Mouse (Mus musculus) CH12.LX (cell line): ENCODE measurements at regions not wholly inside any gene's neighbourhood (a gene's known extent, or its start where the extent isn't known, plus 50 kb on each side); places are given as distances from the start of the nearest gene placed in this dataset.

ENCODE experiments used
- DNase-seq: peaks from one replicate; pipeline ENCODE4 v3.0.0-alpha.2; 2013; ENCODE audit errors: extremely low read depth
- H3K27ac ChIP-seq: 2 replicates; pipeline ENCODE4 v1.5.1; 2012; ENCODE audit warnings: low read depth, mild to moderate bottlenecking, control low read depth, moderate library complexity; ENCODE audit not compliant: insufficient read depth
- H3K27me3 ChIP-seq: replicated peaks from 2 replicates; pipeline ENCODE3; 2012; ENCODE audit warnings: inconsistent platforms
- H3K36me3 ChIP-seq, 2 experiments: replicated peaks in 1 of 2; 2 replicates each; pipeline versions ENCODE3 to v1.6.1; 2012; ENCODE audit warnings: inconsistent platforms in 1 of 2, low read length in 1 of 2, mild to moderate bottlenecking in 1 of 2, mixed read lengths in 1 of 2, moderate library complexity in 1 of 2; ENCODE audit not compliant: control insufficient read depth in 1 of 2, insufficient read depth in 1 of 2
- H3K4me1 ChIP-seq, 2 experiments: 2 replicates each; pipeline ENCODE4 v1.6.1; 2012; ENCODE audit warnings: inconsistent platforms in 1 of 2, moderate library complexity in 1 of 2; ENCODE audit not compliant: insufficient read depth in 2 of 2, control insufficient read depth in 1 of 2
- H3K4me2 ChIP-seq: 2 replicates; pipeline ENCODE4 v1.6.1; 2012; ENCODE audit warnings: low read depth, mild to moderate bottlenecking, control low read depth; ENCODE audit not compliant: poor library complexity, insufficient read depth, severe bottlenecking
- H3K4me3 ChIP-seq, 3 experiments: fragments of 150-350 bp in 1 of 3; sonication (generic) in 1 of 3; replicated peaks in 1 of 3; 2 replicates each; pipeline versions ENCODE3 to v1.5.1; 2011 to 2012; ENCODE audit warnings: low read depth in 2 of 3, low read length in 2 of 3, mild to moderate bottlenecking in 2 of 3, moderate library complexity in 2 of 3, control low read depth in 1 of 3, improper control_type of control experiment in 1 of 3, inconsistent platforms in 1 of 3, mixed read lengths in 1 of 3; ENCODE audit not compliant: poor library complexity in 1 of 3
- H3K79me2 ChIP-seq: replicated peaks from 2 replicates; pipeline ENCODE4 v1.6.1; 2012; ENCODE audit warnings: mild to moderate bottlenecking, moderate library complexity; ENCODE audit not compliant: control insufficient read depth, poor library complexity, insufficient read depth, severe bottlenecking; ENCODE audit errors: extremely low read depth
- H3K9ac ChIP-seq: 2 replicates; pipeline ENCODE4 v1.6.1; 2012; ENCODE audit warnings: low read depth, mild to moderate bottlenecking, control low read depth, moderate library complexity; ENCODE audit not compliant: insufficient read depth
- H3K9me3 ChIP-seq: replicated peaks from 2 replicates; pipeline ENCODE3; 2012; ENCODE audit warnings: low read length, inconsistent platforms, mixed read lengths
- BHLHE40 ChIP-seq: IDR thresholded peaks from 2 replicates; pipeline ENCODE4 v1.6.1; 2011; ENCODE audit warnings: mild to moderate bottlenecking, low read depth, low read length, improper control_type of control experiment
- CHD1 ChIP-seq: IDR thresholded peaks from 2 replicates; pipeline ENCODE4 v1.6.1; 2012; ENCODE audit warnings: low read depth, low read length, improper control_type of control experiment, inconsistent platforms
- CHD2 ChIP-seq: IDR thresholded peaks from 2 replicates; pipeline ENCODE4 v1.6.1; 2011; ENCODE audit warnings: low read length, improper control_type of control experiment
- ELF1 ChIP-seq: IDR thresholded peaks from 2 replicates; pipeline ENCODE4 v1.6.1; 2014; ENCODE audit warnings: low read depth, mild to moderate bottlenecking, inconsistent platforms, low read length, improper control_type of control experiment
- EP300 ChIP-seq: IDR thresholded peaks from 2 replicates; pipeline ENCODE4 v1.6.1; 2011; ENCODE audit warnings: low read length, improper control_type of control experiment
- GABPA ChIP-seq: IDR thresholded peaks from 2 replicates; pipeline ENCODE4 v1.6.1; 2012; ENCODE audit warnings: low read depth, low read length, improper control_type of control experiment, inconsistent platforms; ENCODE audit not compliant: insufficient replicate concordance
- HCFC1 ChIP-seq: IDR thresholded peaks from 2 replicates; pipeline ENCODE4 v1.6.1; 2012; ENCODE audit warnings: low read depth, mild to moderate bottlenecking, inconsistent platforms, low read length, improper control_type of control experiment
- JUND ChIP-seq: conservative IDR thresholded peaks from 2 replicates; pipeline ENCODE4 v1.6.1; 2011; ENCODE audit warnings: low read depth, low read length, improper control_type of control experiment
- KAT2A ChIP-seq: IDR thresholded peaks from 2 replicates; pipeline ENCODE4 v1.6.1; 2012; ENCODE audit warnings: low read length, improper control_type of control experiment, inconsistent platforms; ENCODE audit not compliant: insufficient replicate concordance
- MAX ChIP-seq: IDR thresholded peaks from 2 replicates; pipeline ENCODE4 v1.6.1; 2011; ENCODE audit warnings: low read length, improper control_type of control experiment
- MAZ ChIP-seq: IDR thresholded peaks from 2 replicates; pipeline ENCODE4 v1.6.1; 2012; ENCODE audit warnings: low read depth, mild to moderate bottlenecking, inconsistent platforms, low read length, improper control_type of control experiment, moderate library complexity
- MXI1 ChIP-seq: IDR thresholded peaks from 2 replicates; pipeline ENCODE4 v1.6.1; 2011; ENCODE audit warnings: mild to moderate bottlenecking, low read depth, low read length, improper control_type of control experiment
- NELFE ChIP-seq: IDR thresholded peaks from 2 replicates; pipeline ENCODE4 v1.6.1; 2011; ENCODE audit warnings: low read depth, low read length, improper control_type of control experiment
- POLR2A ChIP-seq: IDR thresholded peaks from 2 replicates; pipeline ENCODE4 v1.6.1; 2011; ENCODE audit warnings: low read depth, mild to moderate bottlenecking, improper control_type of control experiment, low read length
- POLR2AphosphoS2 ChIP-seq: IDR thresholded peaks from 2 replicates; pipeline ENCODE4 v1.6.1; 2011; ENCODE audit warnings: low read depth, low read length, improper control_type of control experiment
- RAD21 ChIP-seq: IDR thresholded peaks from 2 replicates; pipeline ENCODE4 v1.6.1; 2011; ENCODE audit warnings: low read depth, mild to moderate bottlenecking, low read length, improper control_type of control experiment, moderate library complexity
- RCOR1 ChIP-seq: conservative IDR thresholded peaks from 2 replicates; pipeline ENCODE4 v1.6.1; 2012; ENCODE audit warnings: low read depth, mild to moderate bottlenecking, inconsistent platforms, low read length, improper control_type of control experiment
- SIN3A ChIP-seq: IDR thresholded peaks from 2 replicates; pipeline ENCODE4 v1.6.1; 2012; ENCODE audit warnings: low read length, improper control_type of control experiment, inconsistent platforms
- SMC3 ChIP-seq: IDR thresholded peaks from 2 replicates; pipeline ENCODE4 v1.6.1; 2011; ENCODE audit warnings: low read depth, low read length, improper control_type of control experiment
- TCF12 ChIP-seq: IDR thresholded peaks from 2 replicates; pipeline ENCODE4 v1.6.1; 2014; ENCODE audit warnings: low read depth, mild to moderate bottlenecking, inconsistent platforms, low read length, improper control_type of control experiment
- UBTF ChIP-seq: IDR thresholded peaks from 2 replicates; pipeline ENCODE4 v1.6.1; 2012; ENCODE audit warnings: low read depth, mild to moderate bottlenecking, inconsistent platforms, low read length, improper control_type of control experiment, moderate library complexity
- USF1 ChIP-seq: IDR thresholded peaks from 2 replicates; pipeline ENCODE4 v1.6.1; 2014; ENCODE audit warnings: low read depth, mild to moderate bottlenecking, inconsistent platforms, low read length, improper control_type of control experiment
- ZNF384 ChIP-seq: IDR thresholded peaks from 2 replicates; pipeline ENCODE4 v1.6.1; 2012; ENCODE audit warnings: low read depth, low read length, improper control_type of control experiment, inconsistent platforms
- dilution Hi-C: fragments of 300-500 bp; cut with MboI; formaldehyde crosslinking; loops from 2 replicates; pipeline ENCODE4 v1.14.3; 2020; ENCODE audit warnings: low sequenced_read_pairs; ENCODE audit not compliant: extremely low pct_unique_long_range_greater_than_20kb, extremely low pct_ligation_motif_present
- in situ Hi-C: fragments of 300-500 bp; cut with MboI; formaldehyde crosslinking; loops from 3 replicates; pipeline ENCODE4 v1.14.3; 2019; ENCODE audit warnings: low sequenced_read_pairs, low pct_ligation_motif_present, low pct_unique_long_range_greater_than_20kb, mixed read lengths

DNA sequence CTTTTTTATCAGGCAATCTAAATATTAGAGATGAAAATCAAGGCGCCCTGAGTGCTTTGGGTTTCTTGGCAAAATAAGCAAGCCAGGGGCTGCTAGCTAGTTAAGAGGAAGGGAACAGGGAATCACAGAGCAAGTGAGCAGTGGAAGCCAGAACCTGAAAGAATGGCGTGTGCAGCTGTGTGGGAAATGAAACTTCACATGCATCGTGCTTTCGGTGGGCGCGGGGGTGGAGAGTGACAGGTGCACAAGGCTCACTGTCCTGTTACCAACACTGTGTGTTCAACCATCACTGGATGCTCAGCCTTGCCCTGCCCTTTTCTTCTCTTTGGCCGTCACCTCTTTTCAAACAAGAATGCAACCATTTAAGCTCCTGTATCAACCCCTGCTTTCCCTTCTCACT, 501.2 kb upstream of the Tbx3 start:
- dilution Hi-C loops, result no loop called here
- Histone ChIP-seq H3K27ac (no peak overlapping the region), H3K27me3 (no peaks in the 10 kb centered on the region), H3K36me3 (no peaks in the 10 kb centered on the region), H3K9ac (no peak overlapping the region), H3K4me1 (no peaks in the 10 kb centered on the region), H3K4me3 (no peak overlapping the region), H3K4me2 (no peak overlapping the region), H3K9me3 (peaks cover 88% of the 10 kb centered on the region)
- in situ Hi-C loops, result no loop called here
- no peak for DNase-seq
- no peak for TF ChIP-seq SMC3
- no peak for TF ChIP-seq KAT2A
- no peak for TF ChIP-seq RAD21
- no peak for TF ChIP-seq UBTF
- no peak for TF ChIP-seq USF1
- TF ChIP-seq ELF1, result no peak
- TF ChIP-seq RCOR1, result no peak
- no peak for TF ChIP-seq POLR2AphosphoS2
- TF ChIP-seq POLR2A, result no peak
- TF ChIP-seq JUND, result no peak
- no peak for TF ChIP-seq CHD1
- TF ChIP-seq, all 38 proteins: peak for 0
- H3K79me2 ChIP-seq, result no peaks in the 10 kb centered on the region

DNA sequence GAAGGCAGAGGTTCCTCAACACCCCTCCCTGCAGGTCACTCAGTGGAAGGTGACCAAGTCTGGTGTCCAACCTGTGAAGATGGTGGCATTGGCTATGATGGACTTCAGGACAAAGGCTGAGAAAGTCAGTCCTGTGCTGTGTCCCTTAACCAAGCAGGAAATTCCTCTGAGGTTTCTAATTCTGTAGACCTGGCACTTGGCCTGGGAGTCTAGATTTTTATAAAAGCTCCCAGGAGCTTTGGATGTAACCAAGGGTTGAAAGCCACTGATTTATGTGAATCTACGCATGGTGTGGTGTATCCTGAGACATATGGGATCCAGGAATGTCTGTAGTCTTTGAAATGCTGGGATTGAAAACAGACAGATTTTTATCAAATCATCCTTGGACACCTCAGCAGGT, 498.8 kb upstream of the Tbx3 start:
- Histone ChIP-seq H3K9ac (no peak overlapping the region), H3K36me3 (no peaks in the 10 kb centered on the region), H3K27me3 (no peaks in the 10 kb centered on the region), H3K4me1 (no peaks in the 10 kb centered on the region), H3K27ac (no peak overlapping the region), H3K4me2 (no peak overlapping the region), H3K9me3 (peaks cover 81% of the 10 kb centered on the region), H3K79me2 (no peaks in the 10 kb centered on the region), H3K4me3 (no peak overlapping the region)
- DNase-seq, result no peak
- TF ChIP-seq POLR2A, result no peak
- no peak for TF ChIP-seq MAZ
- TF ChIP-seq NELFE, result no peak
- TF ChIP-seq CHD1, result no peak
- no peak for TF ChIP-seq EP300
- no peak for TF ChIP-seq BHLHE40
- no peak for TF ChIP-seq ELF1
- no peak for TF ChIP-seq GABPA
- TF ChIP-seq RAD21, result no peak
- no peak for TF ChIP-seq ZNF384
- TF ChIP-seq KAT2A, result no peak
- no peak for TF ChIP-seq MAX
- TF ChIP-seq SIN3A, result no peak
- no peak for TF ChIP-seq HCFC1
- no peak for TF ChIP-seq TCF12
- no peak for TF ChIP-seq MXI1
- TF ChIP-seq CHD2, result no peak
- no peak for TF ChIP-seq POLR2AphosphoS2
- no peak for TF ChIP-seq JUND
- dilution Hi-C loops, result no loop called here
- in situ Hi-C loops, result no loop called here
